Mouse (Mus musculus) G1E-ER4 (cell line): ENCODE results near the gene Rdh1. TPM values are rescaled to one million over a fixed set of nuclear protein-coding genes. Genes with fewer than 3 reads are reported as not detected.

ENCODE experiments used
- GATA1 ChIP-seq: IDR thresholded peaks from one replicate; pipeline ENCODE4 v1.8.0; 2012; ENCODE audit warnings: low read length, inconsistent platforms
- polyA plus RNA-seq: library from polyadenylated mRNA; stranded (reverse); fragments of >175 nt; gene quantifications from 2 replicates; pipeline ENCODE4 v1.2.3, GENCODE M21; 2012

Gene Rdh1
- polyA plus RNA-seq, 1 experiment: not detected

DNA sequence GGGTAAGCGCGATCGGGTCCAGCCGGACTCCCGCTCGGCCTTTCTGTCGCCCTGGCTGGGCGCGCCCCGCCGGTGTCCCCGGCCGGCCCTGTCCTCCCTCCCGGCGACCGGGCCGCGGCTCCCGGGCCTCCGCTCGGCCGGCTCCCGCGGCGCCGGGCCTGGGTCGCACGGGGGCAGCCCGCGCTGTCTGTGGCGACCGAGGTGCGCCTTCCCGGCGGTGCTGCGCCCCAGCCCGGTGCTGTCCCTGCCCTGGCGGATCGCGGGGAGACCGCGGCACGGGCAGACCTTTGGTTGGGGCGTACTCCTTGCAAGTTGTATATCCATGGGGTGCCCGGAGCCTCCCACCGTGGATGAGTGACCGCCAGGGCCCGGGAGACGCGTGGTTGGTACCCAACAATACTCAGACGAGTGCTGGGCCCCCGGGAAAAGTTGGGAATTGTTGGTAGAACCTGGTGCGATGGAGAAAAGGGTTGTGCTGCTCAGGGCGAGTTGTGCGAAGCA is 19.8 kb upstream of the Rdh1 start:
- TF ChIP-seq GATA1: no peak

DNA sequence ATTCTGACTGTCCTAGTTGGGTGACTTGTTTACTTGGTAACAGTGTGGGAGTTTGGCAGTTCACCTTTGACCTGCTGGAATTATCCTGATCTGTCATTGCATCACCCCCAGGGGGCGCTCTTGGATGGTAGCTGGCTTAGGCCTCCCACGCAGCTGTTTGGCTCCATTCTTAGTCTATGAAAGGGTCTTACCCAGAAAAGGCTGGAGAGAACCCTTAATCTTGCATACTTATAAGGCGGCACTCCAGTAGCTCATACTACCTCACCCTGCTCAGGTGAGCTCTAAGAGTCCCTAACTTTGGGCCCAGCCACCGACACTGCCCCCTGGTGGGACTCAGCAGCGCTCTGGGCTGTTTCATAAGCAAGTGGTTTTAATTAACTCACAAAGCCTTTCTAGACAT is 14.9 kb upstream of the Rdh1 start:
- TF ChIP-seq GATA1: no peak

DNA sequence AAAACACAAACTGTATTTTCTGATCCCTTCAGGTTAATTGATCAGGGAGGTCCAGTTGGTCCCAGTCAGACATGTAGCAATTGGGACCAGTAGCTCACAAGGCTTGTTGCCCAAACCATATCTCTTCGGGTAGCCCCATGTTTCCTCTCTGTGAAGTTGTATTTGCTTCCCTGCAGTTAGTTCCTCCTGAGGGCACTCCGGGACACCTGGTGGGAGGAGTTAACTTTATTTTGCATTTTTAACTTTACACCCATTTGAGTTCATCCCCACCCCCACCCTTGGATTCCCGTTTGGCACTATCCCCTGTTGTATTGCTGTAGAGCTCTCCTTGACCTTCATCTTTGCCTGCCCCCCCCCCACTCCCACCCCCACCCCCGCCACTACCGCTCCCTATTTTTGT is 13.6 kb upstream of the Rdh1 start:
- TF ChIP-seq GATA1: no peak

DNA sequence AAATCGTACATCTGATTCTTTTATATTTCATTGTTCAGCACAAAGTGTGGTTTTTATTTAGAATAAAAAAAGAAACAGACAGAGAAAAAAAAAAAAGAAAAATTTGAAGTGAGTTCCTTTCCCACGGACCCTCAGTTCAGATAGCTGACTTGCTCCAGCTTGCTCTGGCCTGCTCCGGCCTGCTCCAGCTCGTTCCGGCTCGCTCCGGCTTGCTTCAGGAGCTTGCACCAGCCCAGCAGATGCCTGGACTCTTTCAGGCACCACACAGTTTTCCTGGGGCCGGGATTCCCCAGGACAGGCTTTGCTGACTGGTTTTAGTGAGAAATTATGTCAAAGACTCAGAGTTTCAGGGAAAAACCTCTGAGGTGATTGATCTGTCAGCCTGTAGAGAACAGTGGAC is 12.3 kb upstream of the Rdh1 start:
- no peak for TF ChIP-seq GATA1

DNA sequence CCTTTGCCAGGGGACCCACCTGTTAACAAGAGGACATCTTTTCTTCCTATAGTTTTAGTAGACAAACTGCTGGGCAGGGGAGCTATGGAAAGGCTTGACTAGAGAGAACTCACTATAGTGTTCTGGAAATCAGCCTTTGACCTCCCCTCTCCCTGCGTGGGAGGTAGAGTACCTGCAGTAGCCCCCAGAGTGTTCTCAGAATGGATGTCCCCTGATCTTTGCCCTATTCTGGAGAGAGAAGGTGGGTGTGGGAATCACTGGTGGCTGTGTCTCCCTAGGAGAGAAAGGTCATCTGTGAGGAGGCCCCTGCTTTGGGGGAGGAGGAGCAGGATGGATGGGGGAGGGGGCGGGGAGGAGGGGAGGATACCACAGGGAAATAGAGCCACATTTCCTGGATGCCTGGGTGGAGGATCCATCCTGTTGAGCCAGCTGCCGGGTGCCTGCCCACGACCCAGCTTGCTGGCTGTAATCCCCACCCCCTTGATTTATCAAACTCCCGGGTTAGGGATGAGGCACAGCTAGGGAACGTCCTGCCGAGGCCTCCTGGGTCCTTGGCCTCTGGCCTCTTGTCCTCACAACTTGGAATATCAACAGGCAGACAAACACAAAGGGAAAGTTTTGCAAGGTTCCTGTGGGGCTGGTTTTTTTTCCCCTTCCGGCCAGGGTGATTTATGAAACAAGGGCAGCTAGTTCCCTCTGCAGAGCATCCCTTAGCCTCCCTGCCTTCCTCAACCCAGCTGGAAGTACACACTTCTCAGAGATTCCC is 10.5 kb upstream of the Rdh1 start:
- no peak for TF ChIP-seq GATA1

DNA sequence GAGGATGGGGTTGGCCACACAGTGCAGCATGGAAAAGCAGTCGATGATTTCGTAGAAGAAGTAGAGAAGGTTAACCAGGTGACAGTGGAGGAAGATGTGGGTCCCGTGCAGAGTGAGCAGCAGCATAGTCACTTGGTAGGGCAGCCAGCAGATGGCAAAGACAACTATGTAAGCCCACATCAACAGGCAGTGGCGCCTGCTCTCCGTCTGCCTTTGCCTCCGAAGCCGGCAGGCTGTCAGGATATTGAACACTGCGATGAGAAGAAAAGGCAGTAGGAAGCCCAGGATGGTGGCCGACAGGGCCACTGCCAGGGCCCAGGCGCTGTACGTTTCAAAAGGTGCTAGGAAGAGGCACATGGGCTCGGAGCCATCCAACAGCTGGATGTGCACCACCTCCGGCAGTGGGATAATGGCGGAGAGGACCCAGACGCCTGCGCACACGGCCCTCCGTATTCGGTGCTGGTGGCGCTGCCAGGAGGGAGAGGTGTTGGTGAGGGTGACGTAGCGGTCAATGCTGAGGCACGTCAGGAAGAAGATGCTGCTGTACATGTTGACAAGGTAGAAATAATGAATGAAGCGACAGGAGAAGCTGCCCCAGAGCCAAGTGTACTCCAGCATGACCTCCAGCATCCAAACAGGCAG is 9.3 kb upstream of the Rdh1 start:
- TF ChIP-seq GATA1: no peak

DNA sequence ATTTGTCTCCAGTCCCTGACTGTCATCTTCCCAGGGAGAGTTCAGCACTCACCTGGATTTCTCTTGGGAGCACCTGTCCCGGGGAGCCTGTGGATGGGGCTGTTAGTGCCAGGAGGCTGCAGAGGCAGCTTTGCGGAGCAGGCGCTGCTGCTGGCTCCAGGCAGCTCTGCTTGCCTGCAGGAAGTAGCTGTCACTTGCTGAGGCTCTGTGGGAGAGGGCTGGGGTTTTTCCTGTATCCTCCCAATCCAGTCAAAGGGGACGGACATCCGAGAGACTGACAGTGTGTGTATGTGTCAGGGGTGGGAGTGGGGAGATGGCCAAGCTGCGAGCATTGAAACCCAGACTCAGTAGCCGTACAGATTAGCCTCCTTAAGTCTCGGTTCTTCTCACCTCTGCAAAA is 8.0 kb upstream of the Rdh1 start, which contains the start of gene Gpr182:
Gpr182 (minus strand) TSS at position 185 of the 400 bp plus-strand sequence.
- no peak for TF ChIP-seq GATA1

DNA sequence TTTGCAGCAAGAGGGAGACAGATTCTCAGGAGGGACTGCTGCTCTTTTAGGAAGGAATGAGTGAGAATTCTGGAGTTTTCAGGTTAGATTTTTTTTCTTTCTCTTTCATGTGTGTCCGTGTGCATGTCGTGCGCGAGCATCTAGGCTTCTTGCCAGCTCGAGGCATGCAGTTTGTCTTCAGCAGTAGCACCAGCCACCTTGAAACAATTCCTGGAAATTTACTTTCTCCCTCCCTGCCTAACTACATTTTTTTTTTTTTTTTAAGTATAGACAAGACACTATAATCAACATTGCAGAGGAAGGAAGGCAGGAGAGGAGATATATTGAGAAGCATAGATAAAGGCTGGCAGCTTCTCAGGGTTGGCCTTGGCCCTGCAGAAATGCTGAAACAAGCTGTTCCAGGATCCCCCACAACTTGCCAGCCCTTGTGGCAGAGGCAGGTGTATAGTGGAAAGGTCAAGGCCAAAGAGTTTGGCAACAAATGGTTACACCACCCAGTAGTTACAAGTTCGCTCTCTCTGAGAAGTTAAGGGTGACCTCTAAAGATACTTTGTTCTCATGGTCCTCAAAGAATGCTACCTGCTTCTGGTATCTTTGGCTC is 4.9 kb upstream of the Rdh1 start:
- no peak for TF ChIP-seq GATA1

DNA sequence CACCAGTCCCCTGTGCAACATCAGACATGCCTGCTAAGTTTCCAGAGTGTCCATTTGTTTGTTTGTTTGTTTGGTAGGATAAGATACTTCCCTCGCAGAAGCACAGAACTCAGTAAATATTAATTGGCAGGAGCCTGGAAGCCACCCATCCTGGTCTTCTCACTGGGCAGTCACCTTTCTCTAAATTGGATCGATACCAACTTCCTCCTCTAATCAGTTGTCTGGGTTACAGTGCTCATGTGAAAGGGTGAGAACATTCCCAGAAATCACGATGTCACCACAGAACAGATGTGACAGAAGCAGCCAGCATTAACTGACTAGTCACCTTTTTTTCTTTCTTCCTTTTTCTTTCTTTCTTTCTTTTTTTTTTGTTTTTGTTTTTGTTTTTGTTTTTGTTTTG is 4.3 kb upstream of the Rdh1 start:
- no peak for TF ChIP-seq GATA1

DNA sequence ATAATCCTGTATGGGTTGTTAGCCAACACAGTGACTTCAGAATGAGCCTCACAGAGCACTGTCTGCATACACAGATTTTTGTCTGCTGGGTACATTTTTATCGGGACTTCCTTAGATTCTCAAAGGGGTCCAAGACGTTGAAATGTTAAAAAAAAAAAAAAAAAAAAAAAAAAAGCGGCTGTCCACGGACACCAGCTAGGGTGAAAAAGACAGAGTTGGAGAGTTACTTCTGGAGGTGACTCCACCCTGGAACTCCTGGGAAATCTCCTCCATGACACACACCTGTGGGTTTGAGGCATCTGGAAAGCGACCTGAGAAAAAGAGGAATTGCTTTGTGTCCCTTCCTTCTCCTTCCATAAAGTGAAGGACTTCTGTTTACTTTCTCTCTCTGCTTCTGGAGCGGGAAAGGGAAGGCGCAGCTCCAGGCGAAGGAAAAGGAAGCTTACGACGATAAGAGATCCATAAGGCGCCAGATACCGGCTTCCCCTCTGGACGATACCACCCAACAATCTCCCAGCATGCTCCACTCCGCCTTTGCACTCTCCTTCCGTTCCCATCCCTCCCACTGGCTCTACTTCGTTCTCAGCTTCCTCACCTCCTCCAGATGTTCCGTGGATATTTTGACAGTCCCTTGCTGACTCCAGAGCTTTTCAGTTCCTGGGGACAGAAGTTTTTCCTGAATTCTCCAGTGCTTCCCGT is 3.6 kb upstream of the Rdh1 start:
- TF ChIP-seq GATA1: no peak

DNA sequence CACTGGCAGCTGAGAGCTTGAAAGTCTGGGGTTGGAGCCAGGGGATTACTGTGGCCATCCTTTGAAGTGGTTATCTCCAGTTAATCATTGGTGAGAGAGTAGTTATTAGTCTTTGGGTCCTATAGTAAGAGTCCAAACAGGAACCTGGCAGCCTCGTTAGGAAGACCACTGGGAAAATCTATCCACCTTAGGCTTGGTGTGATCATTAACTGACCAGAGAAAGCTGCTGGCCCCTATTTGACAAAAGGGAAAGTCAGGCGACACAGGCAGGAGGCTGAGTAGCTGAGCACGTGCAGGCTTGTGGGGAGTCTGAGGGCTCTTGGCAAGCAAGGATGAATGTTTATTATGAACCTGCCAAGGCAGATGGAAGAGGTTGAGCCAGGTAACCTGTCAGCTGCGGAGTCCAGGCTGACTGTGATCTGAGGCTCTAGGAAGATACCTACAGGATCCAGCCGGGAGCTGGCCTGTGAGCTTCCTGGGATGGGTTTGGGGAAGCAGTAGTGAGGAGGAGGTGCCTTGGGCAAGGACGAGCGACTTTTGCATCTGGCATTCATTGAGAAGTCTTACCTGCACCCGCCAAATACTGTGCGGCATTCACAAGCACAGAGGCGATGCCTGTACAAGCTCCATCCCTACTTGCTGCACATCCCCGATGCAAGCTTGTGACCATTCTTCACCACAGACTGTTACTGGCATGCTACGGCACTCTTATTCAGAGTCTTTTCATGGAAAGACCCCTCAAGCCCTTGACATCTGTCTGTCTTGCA is 4.6 kb downstream of the Rdh1 start:
- TF ChIP-seq GATA1: no peak

DNA sequence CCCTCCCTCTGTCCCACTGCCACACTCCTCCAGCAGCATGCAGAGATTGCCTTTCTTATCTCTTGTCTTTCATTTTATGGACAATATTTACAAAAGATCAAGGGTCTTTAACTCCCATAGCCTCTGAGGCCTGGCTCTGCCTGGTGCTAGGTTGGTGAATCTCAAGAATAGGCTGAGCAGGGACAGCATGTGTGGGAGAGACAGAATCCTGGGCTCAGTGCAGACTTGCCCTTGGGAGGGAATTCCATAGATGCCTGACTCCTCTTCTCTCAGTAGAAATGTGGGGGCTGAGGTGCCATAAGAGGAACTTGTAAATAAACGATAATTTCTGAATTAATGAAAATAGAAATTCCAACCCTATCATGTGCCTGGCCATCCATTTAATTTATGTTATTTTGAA is 7.0 kb downstream of the Rdh1 start:
- TF ChIP-seq GATA1: no peak

DNA sequence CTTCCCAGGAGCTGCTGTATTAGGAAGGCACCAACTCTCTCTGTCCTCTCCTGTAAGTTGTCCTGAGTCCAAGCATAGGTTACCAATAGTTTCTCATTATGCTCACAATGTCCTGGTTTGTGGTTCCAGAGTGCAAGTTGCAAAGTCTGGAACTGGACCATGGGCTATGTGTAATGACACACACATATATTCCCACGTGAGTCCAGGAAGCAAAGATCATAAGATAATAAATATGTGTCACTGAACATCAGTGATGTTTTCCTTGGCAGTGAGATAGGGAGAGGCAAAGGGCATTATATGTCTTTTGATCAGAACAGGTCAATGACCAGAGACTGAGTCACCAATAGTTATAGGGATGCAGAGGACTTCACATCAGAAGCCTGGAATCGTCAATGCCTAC is 16.5 kb downstream of the Rdh1 start, which contains the start of gene Rdh9:
Rdh9 (plus strand) TSS at position 376 of the 400 bp plus-strand sequence.
- no peak for TF ChIP-seq GATA1

DNA sequence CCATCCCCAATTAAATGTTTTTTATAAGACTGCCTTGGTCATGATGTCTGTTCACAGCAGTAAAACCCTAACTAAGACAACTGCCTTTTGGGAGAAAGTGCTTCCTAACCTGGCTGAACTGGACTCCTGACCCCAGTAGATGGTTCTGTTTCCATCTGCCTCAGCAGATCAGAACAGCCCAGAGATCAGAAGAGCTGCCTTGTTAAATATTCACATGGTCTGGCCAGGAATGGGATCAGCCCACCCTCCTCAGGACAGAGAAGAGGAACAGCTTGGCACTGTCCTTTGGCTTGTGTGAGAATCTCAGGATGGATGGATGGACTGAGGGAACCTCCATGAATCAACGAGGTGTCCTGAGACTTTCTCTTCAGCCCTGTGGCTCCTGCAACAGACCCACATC is 39.8 kb downstream of the Rdh1 start:
- TF ChIP-seq GATA1: no peak

DNA sequence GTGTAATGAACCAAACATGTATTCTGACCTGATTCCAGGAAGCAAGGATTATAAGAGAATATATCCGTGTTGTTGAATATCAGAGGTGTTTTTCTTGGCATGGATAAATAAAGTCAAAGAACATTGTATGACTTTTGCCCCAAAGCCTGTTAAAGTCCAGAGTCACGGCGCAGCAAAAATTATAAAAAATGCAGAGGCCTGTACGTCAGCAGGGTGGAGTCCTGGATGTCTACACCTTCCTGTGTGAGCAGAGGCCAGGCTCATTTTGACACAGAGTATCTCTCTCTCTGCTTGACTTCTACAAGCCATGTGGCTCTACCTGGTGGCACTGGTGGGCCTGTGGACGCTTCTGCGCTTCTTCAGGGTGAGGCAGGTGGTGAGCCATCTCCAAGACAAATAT is 41.4 kb downstream of the Rdh1 start, which contains the start of gene Rdh16:
Rdh16 (plus strand) TSS at position 262 of the 400 bp plus-strand sequence.
- no peak for TF ChIP-seq GATA1
